Mouse (Mus musculus): ENCODE results near the gene Zbtb7b.

DNA sequence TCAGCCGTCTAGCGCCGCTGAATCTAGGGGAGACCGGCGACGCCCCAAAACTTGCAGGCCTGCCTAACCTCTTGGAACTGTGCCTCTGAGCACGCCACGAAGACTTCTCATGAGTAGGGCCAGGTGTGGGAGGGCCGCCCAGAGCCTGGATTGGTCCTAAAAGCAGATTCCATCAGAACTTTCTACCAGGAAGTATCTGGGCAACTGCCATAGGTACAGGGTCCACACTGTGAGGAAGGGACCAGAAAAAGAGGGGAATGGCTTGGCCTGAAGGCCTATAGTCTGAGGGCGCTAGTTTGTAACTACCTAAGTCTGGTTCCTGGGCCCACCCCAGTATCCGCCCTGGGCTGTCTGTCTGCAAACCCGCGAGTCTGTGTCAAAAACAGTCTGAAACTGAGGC is 63.0 kb downstream of the Zbtb7b start:
- no peak for TF ChIP-seq POLR2A (IDR thresholded peaks at IDR 0.05; ENCODE audit: insufficient read length, low read depth)
- no peak for TF ChIP-seq POLR2AphosphoS2 (IDR thresholded peaks at IDR 0.05; ENCODE audit: insufficient read length, low read depth)
- TF ChIP-seq USF1 (IDR thresholded peaks at IDR 0.05; ENCODE audit: low read depth) = no peak
- no peak for TF ChIP-seq MYOG (IDR thresholded peaks at IDR 0.05; ENCODE audit: control insufficient read depth in 1 of 3, insufficient read depth in 1 of 3, insufficient read length in 2 of 3, low read depth in 2 of 3)
- no peak for TF ChIP-seq TCF12 (IDR thresholded peaks at IDR 0.05; ENCODE audit: insufficient read depth, poor library complexity, severe bottlenecking)
- no peak for TF ChIP-seq SRF (IDR thresholded peaks at IDR 0.05; ENCODE audit: control insufficient read depth, insufficient read length, low read depth)

Data from myocyte (in vitro differentiated cells).